Mouse (Mus musculus): Measurements from ENCODE around the gene Vgll4.

- TF ChIP-seq POLR2A (IDR thresholded peaks at IDR 0.05; ENCODE audit: low read depth, low read length), result no peak
- no peak for TF ChIP-seq CTCF (IDR thresholded peaks at IDR 0.05; ENCODE audit: extremely low read depth, insufficient read depth, insufficient read length, insufficient replicate concordance)
Measured at GRCm38 (mm10) chr6:114852739-114853138, 117.1 kb downstream of the Vgll4 start.
